Mouse (Mus musculus): Measurements from ENCODE around the gene Prpsap1. TPM values are rescaled to one million over a fixed set of nuclear protein-coding genes. Genes with fewer than 3 reads are reported as not detected.
"Not testable (repeated sequence)": the region's sequence is repeated elsewhere in the genome, so short reads cannot be mapped to it uniquely, and the experiment has no call there.

Gene Prpsap1
- polyA plus RNA-seq, 1 experiment, result 119 TPM

DNA sequence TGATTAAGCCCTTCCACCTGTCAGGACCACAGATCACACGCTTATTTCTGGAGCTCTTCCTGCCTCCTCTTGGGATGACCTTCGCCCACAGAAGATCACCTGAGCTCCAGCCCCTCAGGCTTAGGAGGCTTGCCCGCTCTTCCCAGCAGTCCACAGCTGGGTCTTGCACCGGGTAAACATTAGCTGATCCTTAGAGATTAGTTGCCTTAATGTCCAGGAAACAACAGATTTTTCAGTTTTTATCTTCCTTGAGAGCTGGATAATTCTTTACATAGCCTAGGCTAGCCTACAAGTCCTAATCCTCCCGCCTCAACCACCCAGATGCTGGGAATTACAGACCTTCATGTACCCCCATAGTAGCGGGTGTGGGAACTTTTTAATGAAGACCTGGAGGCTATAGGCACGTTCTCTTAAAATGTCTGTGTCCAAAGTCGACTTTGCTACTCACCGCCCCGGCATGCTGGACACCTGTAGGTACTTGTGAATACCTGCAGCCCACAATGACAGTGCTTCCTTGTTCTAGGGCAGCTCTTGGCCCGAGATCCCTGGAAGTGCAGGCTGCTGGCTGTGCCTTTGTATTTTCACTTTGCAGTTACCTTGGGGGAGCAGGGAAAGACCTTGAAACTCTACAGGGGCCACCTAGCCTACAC lies 62.4 kb downstream of the Prpsap1 start:
- no peak for DNase-seq (ENCODE audit: extremely low spot score in 1 of 2, low spot score in 1 of 2)

DNA sequence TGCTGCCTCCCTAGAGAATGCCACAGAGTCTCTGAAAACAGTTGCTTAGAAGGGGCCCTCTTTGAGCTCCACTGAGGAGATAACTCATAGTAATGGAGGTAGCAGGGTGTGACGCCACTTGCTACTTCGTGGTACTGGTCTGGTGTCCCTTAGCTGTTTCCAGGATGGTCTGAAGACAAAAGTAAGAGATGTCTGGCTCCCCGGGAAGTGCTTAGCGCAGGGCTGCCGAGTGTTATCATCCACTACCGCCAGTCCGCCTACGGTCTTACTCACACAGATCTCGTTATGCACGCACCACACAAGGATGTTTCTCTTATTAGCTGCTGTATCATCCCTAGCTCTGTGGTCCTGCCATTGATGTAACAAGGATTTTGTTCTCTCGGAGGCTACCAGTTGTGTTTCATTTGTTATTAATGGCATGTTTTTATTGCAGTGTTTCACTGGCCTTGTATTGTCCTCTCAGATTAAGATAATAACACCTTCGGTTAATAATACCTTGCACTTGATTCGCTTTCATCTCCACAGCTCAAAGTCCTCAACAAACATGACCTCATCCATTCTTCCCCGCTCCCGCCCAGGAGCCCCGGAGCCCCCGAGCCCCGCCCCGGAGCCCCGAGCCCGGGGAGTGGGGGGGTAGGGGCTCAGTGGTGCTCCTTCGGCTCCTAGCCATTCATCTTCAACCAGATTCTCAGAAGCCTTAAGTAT lies 63.1 kb downstream of the Prpsap1 start:
- no peak for DNase-seq (ENCODE audit: extremely low spot score in 1 of 2, low spot score in 1 of 2)

DNA sequence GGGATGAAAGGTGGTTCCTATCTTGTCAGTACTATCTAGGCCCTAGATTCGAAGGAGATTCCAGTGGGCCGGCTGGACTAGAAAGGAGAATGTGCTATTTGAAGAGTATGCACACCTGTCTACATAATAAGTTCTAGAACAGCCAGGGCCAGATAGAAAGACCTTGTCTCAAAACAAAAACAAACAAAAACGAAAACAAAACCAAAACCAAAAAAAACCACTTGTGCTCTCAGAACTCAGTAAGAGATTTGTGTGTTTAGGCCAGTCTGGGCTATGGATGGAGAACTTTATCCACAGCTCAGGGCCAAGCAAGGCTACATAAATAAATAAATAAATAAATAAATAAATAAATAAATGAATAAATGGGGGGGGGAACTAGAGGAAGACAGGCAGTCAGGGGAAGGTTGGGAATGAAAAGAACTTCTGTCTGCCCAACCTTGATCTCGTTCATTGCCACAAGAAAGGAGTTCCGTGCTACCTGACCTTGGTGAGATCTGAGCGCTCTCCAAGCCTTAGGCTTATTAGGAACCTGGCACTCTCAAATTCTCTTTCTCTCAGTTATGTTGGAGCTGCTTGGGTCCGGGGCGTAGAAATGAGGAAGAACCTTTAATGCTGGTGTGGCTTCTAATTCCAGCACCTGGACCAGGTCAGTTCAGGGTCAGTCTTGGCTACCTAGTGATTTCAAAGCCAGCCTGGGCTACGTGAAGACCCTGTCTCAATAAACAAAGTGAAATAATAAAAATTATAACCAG lies 64.0 kb downstream of the Prpsap1 start:
- no peak for DNase-seq (ENCODE audit: extremely low spot score in 1 of 2, low spot score in 1 of 2)

DNA sequence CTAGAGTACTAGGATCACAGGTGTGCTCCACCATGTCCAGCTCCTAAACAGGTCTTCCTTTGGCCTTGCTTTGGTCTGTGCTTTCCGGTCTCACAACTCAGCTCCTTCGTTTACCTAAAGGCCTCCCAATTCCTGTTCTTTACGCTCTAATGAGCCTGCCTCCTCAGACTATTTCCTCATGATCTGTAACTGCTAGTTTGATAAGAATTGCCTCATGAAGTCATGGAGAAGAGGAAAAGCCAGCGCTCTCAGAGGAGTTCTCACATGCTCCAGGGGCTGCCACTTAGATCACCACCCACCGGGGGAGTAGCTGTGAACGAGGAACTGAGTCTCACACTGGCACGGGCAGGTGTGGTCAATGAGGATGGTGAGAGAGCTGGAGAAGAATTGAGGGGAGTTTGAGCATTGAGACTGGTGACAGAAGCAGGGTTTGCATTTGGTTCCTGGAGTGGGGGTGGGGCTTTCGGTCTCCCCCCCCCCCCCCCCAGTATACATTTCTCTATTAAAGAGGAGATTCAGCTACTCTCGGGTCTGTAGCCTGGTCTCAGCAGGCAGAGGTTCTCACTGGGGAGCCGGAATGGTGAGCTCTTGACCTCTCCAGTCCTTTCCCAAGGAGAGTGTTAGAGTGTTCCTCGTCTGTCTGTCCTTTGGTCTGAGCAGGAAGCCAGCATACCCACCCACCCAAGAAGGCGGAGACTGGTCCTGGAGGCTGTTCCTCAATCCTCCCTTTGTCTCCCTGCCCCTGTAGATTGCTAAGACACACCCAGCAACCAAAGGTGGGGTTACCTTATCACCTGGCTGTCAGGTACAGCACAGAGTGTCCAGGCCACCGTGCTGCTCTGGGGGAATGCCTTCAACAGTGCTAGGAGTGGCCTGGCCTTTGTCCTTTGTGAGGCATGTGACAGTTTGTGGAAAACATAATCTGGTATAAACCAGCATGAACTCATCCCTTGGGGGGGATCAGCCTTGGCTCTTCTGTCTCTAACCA lies 64.8 kb downstream of the Prpsap1 start:
- no peak for DNase-seq (ENCODE audit: extremely low spot score in 1 of 2, low spot score in 1 of 2)

DNA sequence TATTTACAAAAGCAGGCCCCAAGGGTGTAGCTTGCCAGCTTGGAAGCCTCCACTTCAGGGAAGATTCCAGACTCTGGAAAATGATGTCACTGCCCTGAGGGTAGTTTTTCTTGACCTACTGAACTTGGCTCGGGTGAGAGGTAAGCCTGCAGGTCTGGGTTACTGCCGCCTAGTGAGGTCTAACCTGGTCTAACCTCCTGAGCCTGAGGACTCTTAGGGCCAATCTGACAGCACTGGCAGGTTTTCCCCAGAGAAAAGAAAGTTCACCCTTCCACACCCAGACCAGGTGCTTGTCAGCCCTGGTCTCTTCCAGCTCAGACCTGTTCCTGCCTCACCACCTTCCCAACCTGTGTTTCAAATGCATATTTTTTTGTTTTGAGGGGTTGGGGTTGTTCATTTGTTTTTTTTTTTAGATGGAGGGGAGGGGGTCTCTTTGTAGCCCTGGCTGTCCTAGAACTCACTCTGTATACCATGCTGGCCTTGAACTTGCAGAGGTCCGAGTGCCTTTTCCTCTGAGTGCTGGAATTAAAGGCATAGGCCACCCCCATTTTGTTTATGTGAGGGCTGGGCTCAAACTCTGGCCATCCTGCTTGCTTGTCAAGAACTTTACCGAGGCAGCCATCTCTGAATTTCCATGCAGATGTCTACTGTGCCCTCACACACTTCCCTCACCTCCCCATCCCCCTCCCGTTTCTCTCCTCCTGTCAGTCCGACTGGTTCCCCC lies 67.0 kb downstream of the Prpsap1 start:
- DNase-seq (ENCODE audit: extremely low spot score in 1 of 2, low spot score in 1 of 2), result no peak

DNA sequence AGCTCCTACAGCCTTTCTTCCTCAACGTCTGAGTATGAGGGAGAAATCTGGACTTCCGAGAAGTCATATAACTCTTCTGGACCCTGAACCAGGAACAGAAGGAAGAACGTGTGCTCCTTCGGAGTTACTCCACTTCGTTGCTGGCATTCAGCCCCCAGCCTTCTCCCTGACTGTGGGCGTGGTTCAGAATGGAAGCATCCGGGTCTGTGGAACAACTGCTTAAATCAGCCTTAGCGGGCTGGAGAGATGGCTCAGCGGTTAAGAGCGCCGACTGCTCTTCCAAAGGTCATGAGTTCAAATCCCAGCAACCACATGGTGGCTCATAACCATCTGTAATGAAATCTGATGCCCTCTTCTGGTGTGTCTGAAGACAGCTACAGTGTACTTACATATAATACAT lies 67.7 kb downstream of the Prpsap1 start:
- not testable (repeated sequence) for DNase-seq (ENCODE audit: extremely low spot score in 1 of 2, low spot score in 1 of 2)

DNA sequence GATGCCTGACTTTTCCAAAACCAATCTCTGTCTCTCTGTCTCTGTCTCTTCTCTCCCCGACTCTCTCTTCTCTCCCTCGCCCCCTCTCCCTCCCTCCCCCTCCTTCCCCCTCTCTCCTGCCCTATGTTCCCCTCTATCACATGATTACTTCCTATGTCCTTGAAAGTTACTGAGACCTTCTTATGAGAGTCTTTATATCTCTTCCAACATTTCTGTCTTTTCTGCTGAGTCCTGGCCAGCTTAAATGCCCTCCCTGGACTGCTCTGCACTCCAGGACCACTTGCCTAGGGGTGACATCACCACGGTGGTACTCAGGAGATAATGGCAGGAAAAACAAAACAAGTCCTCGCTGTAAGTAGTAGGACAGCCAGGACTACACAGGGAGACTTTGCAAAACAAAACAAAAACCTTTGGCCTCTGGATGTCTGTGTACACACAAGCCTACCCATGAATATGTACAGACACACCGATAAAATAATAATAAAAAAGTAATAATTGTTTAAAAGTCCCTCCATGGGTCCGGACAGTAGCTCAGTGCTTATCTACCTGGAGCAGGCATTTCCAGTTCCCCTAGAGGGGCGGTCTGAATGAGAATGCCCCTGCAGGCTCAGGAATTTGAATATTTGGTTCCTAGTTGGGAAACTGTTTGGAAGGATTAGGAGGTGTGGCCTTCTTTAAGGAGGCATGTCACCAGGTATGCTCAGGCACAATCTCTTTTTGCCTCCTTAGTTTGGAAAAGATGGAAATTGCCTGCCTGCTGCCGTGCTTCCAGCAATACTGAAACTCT lies 69.2 kb downstream of the Prpsap1 start:
- no peak for DNase-seq (ENCODE audit: extremely low spot score in 1 of 2, low spot score in 1 of 2)

DNA sequence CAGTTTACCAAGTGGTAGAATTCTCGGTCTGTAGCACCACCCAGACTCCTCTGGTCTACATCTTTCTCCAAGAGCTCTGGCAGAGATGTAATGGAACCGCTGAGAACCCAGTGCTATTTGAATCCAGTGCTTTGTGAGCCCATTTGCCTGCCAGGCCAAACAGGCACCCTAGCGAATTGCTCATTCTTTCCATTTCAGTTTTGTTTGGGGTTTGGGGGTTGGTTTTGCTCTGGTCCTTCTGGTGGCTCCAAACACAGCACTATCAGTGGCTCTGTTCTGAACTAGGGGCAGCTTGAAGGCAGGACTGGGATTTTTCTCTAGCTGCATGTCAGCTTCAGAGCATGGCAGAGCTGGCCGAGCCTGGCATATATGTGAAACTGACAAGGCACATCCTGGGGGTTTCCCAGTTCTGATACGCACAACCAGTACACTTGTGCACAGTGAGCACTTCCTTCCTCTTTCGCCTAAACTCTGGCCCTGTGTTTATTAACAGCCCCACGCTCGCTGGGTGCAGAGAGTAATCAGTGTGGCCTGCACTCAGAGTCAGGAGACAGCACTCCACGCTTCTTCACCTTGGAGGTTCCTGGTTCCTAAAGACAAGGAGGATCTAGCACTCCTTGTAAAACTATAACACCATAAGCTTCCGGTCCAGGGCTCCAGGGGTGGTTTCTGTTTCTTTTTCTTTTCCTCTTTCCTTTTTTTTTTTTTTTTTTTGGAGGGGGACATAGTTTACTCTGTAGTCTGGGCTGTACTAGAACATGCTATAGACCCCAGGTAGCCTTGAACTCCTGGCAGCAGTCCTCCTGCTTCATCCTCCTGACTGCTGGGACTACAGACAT lies 70.0 kb downstream of the Prpsap1 start:
- DNase-seq (ENCODE audit: extremely low spot score in 1 of 2, low spot score in 1 of 2), result no peak

DNA sequence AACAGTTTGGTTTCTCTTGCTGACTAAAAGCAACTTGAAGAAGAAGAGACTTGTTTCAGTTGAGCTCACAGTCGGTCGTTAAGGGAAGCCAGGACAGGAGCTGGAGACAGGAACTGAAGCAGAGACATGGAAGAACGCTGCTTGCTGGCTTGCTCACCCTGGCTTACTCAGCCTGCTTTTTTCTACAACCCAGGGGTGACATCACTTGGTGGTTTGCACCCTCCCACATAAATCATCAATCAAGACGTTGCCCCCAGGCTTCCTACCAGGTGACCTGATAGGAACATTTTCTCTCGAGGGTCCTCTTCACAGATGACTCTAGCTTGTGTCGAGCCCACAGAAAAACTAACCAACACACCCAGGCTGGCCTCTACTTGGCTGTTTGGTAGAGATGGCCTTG lies 70.8 kb downstream of the Prpsap1 start:
- DNase-seq (ENCODE audit: extremely low spot score in 1 of 2, low spot score in 1 of 2), result no peak

DNA sequence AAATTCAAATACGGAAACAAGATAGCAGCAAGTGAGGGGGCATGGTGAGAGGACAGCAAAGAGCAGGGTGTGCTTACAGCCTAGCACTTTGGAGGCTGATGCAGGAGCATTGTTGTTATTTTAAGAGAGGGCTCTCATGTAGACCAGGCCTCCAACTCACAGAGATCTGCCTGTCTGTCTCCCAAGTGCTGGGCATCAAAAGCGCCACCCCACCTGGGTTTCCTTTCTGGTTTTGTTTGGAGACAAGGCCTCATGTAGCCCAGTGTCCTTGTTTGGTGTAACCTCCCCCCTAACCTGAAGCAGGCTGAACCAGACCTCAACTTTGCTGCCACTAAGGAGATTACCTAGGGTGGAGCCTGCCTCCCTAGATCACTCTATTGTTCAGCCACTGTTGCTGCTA lies 71.4 kb downstream of the Prpsap1 start:
- no peak for DNase-seq (ENCODE audit: extremely low spot score in 1 of 2, low spot score in 1 of 2)

DNA sequence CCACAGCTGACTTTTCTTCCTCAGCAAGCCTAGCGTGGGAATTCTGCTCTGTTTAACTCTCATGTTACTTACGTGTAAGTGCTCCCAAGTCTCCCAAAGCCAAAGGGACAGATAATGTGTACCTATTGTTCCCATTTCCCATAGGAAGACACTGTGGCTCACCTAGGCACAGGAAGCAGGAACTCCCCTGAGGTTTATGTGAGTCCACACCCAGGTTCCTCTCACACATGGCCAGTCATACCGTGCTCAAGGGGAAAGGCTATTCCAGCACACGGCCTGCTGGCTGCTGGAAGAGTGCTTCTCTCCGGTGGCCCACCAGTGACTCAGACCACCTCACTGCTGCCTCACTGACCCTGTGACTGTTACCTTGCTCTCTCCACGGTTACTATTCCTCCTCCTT lies 72.9 kb downstream of the Prpsap1 start:
- no peak for DNase-seq (ENCODE audit: extremely low spot score in 1 of 2, low spot score in 1 of 2)

Other genes with a start within 250 kb of the Prpsap1 start
- gene Srp68, start 220.0 kb downstream of the Prpsap1 start, polyA plus RNA-seq (2012; rRNA removed), result 63.4 and 63.9 TPM in 2 replicates
- not detected in 2 replicates for gene Galr2, start 213.3 kb downstream of the Prpsap1 start, polyA plus RNA-seq (2012; rRNA removed)
- gene Exoc7, start 187.0 kb downstream of the Prpsap1 start, polyA plus RNA-seq (2012; rRNA removed), result 89.7 and 97.5 TPM in 2 replicates
- 4.6 and 5.6 TPM in 2 replicates for gene Foxj1, start 158.8 kb downstream of the Prpsap1 start, polyA plus RNA-seq (2012; rRNA removed)
- gene Rnf157, start 81.2 kb downstream of the Prpsap1 start, polyA plus RNA-seq (2012; rRNA removed), result 180 and 191 TPM in 2 replicates
- 58.7 TPM in 2 replicates for gene Ubald2, start 60.1 kb downstream of the Prpsap1 start, polyA plus RNA-seq (2012; rRNA removed)
- gene Qrich2, start 28.0 kb downstream of the Prpsap1 start, polyA plus RNA-seq (2012; rRNA removed), result 0.04 TPM in 1 of 2 replicates, not detected in the other
- gene Sphk1, start 36.7 kb upstream of the Prpsap1 start, polyA plus RNA-seq (2012; rRNA removed), result 13.7 and 17.6 TPM in 2 replicates
- 77.1 and 86.0 TPM in 2 replicates for gene Ube2o, start 87.2 kb upstream of the Prpsap1 start, polyA plus RNA-seq (2012; rRNA removed)
- gene Aanat, start 92.2 kb upstream of the Prpsap1 start, polyA plus RNA-seq (2012; rRNA removed), result 2.1 and 2.8 TPM in 2 replicates
- gene Rhbdf2, start 132.8 kb upstream of the Prpsap1 start, polyA plus RNA-seq (2012; rRNA removed), result 1.8 and 2.0 TPM in 2 replicates
- gene Prcd, start 159.3 kb upstream of the Prpsap1 start, polyA plus RNA-seq (2012; rRNA removed), result 5.7 and 6.4 TPM in 2 replicates
- gene Cygb, start 160.1 kb upstream of the Prpsap1 start, polyA plus RNA-seq (2012; rRNA removed), result 55.3 and 57.6 TPM in 2 replicates